Mouse (Mus musculus) liver, embryonic 13.5 days (tissue): ENCODE data around the gene Cog1. TPM values are rescaled to one million over a fixed set of nuclear protein-coding genes. Genes with fewer than 3 reads are reported as not detected.

Experiments
- ATAC-seq: fragments of 200-750 bp; cut with Nextera tagmentation; 2 replicates; pipeline ENCODE4 v1.8.0; 2017; ENCODE audit warnings: low read depth, mild to moderate bottlenecking, moderate number of reproducible peaks, moderate library complexity
- DNase-seq: peaks from one replicate; pipeline ENCODE4 v3.0.0; 2022
- H3K27ac ChIP-seq: fragments of 300-500 bp; sonication (generic); 2 replicates; pipeline ENCODE4 v1.5.1; 2015; ENCODE audit warnings: moderate library complexity, mild to moderate bottlenecking, inconsistent platforms
- H3K27me3 ChIP-seq: fragments of 300-500 bp; sonication (generic); 2 replicates; pipeline ENCODE4 v1.6.1; 2015; ENCODE audit warnings: mild to moderate bottlenecking, inconsistent platforms
- H3K36me3 ChIP-seq: fragments of 300-500 bp; sonication (generic); 2 replicates; pipeline ENCODE4 v1.6.1; 2015; ENCODE audit warnings: mild to moderate bottlenecking, inconsistent platforms
- H3K4me1 ChIP-seq: fragments of 300-500 bp; sonication (generic); replicated peaks from 2 replicates; pipeline ENCODE4 v1.6.1; 2015; ENCODE audit warnings: inconsistent platforms
- H3K4me2 ChIP-seq: fragments of 300-500 bp; sonication (generic); 2 replicates; pipeline ENCODE4 v1.6.1; 2015; ENCODE audit warnings: inconsistent platforms, mild to moderate bottlenecking, moderate library complexity
- H3K4me3 ChIP-seq: fragments of 300-500 bp; sonication (generic); replicated peaks from 2 replicates; pipeline ENCODE4 v1.5.1; 2015; ENCODE audit warnings: mild to moderate bottlenecking, inconsistent platforms
- H3K9ac ChIP-seq: fragments of 300-500 bp; sonication (generic); 2 replicates; pipeline ENCODE4 v1.6.1; 2015; ENCODE audit warnings: mild to moderate bottlenecking, inconsistent platforms
- H3K9me3 ChIP-seq: fragments of 300-500 bp; sonication (generic); replicated peaks from 2 replicates; pipeline ENCODE4 v1.6.1; 2016; ENCODE audit warnings: inconsistent platforms
- WGBS: fragments of 180-500 bp; shearing (Covaris S2); methylation state at CpG from one replicate; pipeline ENCODE4 v1.1.7; 2015; ENCODE audit not compliant: insufficient replicate concordance; 5-methylcytosine and 5-hydroxymethylcytosine counted together
- polyA plus RNA-seq: library from polyadenylated mRNA; unstranded; fragments of >200 nt; fragmentation: Nextera tagmentation; extraction: Ambion mirVana; gene quantifications from 2 replicates; pipeline ENCODE4 v1.2.1, GENCODE M21; 2015

Gene Cog1
- polyA plus RNA-seq, 1 experiment from 2014 or later = 12.3 TPM

DNA sequence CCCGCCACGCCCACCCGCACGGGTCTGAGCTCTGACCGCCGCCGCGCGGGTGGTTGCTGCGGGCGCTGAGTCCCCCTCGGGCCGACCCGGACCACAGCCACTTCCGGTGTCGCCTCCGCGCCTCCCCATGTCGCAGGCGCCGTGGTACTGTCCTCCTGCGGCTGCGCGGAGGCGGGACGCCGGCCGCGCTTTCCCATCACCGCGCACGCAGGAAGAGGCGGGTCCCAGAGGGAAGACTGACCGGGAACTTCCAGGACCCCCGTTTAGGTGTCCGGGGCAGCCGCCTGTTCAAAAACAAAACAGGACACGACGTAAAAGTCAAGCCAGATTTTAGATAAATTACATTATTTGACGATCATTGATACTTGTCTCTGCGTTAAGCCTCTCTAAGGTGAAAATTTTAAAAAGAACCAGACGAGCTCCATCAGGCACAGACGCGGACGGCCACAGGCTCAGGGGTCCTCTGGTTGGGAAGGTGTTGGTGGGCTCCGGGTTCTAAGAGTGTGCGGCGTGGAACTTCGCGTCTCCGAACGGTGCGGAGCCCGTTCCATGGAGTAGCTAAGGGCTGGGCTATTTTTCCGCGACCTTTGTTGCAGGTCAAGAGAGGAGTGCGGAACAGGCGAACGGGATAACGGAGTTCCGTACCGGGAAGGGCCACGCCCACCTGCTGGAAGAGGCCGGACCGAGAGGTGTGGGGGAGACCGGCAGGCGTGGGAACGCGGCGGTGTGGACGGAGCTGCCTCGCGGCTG is 35.2 kb downstream of the Cog1 start, which contains the start of the genes Fam104a and D11Wsu47e:
Gene Fam104a, minus strand, starts transcription at position 199 of the 750 bp plus-strand sequence.
Gene D11Wsu47e, plus strand, starts transcription at position 456 of the 750 bp plus-strand sequence.
- peak; percentile 94 for DNase-seq
- peak; percentile 83 for ATAC-seq
- WGBS = under 1% methylated on average over 73 of the region's 73 CpGs
- Histone ChIP-seq H3K27ac (peak within 1 kb of the TSS; percentile 99), H3K4me2 (peak within 1 kb of the TSS; percentile 89), H3K4me3 (peak within 1 kb of the TSS; percentile 98), H3K9ac (peak within 1 kb of the TSS; percentile 98), H3K27me3 (no peaks in the 10 kb centered on the region), H3K9me3 (no peaks in the 10 kb centered on the region), H3K36me3 (peaks cover 21% of the 10 kb centered on the region), H3K4me1 (peaks cover 62% of the 10 kb centered on the region)

- H3K4me3 ChIP-seq = peak overlapping the region; percentile 98
- no peak for ATAC-seq
- no peak for DNase-seq
- peaks cover 61% of the 10 kb centered on the region for H3K4me1 ChIP-seq
- 33% methylated on average over 25 of the region's 25 CpGs for WGBS
- no peaks in the 10 kb centered on the region for H3K27me3 ChIP-seq
- H3K36me3 ChIP-seq = peaks cover 26% of the 10 kb centered on the region
- peak overlapping the region; percentile 98 for H3K9ac ChIP-seq
- H3K27ac ChIP-seq = peak overlapping the region; percentile 99
- peak overlapping the region; percentile 89 for H3K4me2 ChIP-seq
- no peaks in the 10 kb centered on the region for H3K9me3 ChIP-seq
Observed at GRCm38 (mm10) chr11:113684707-113685426, 35.9 kb downstream of the Cog1 start.

DNA sequence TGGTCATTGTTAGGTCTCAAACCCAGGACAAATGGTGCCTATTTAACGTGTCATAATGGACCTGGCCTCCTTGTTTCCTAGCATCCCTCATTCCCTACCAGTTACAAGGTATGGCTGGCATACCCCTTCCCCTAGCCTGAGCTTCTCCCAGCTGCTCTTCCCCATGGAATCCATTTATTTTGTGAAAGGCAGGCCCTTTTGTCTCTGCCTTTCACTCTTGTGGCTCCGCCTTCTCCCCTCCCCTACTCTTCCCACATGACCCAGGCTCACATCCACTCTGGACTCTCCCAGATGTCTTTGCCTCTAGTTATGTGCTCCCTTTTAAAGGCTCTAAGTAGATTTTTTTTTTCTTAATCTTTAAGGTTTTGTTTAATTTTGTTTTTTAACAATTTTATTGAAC is 38.1 kb downstream of the Cog1 start:
- H3K9ac ChIP-seq = no peak overlapping the region
- peak overlapping the region; percentile 9; the same call in 1 of the 2 replicates for H3K27ac ChIP-seq
- WGBS = 81% methylated on average over 2 of the region's 2 CpGs
- no peaks in the 10 kb centered on the region for H3K27me3 ChIP-seq
- no peak overlapping the region for H3K4me2 ChIP-seq
- H3K9me3 ChIP-seq = no peaks in the 10 kb centered on the region
- no peak overlapping the region for H3K4me3 ChIP-seq
- no peak for DNase-seq
- ATAC-seq = no peak
- H3K4me1 ChIP-seq = peaks cover 53% of the 10 kb centered on the region
- H3K36me3 ChIP-seq = peaks cover 43% of the 10 kb centered on the region

DNA sequence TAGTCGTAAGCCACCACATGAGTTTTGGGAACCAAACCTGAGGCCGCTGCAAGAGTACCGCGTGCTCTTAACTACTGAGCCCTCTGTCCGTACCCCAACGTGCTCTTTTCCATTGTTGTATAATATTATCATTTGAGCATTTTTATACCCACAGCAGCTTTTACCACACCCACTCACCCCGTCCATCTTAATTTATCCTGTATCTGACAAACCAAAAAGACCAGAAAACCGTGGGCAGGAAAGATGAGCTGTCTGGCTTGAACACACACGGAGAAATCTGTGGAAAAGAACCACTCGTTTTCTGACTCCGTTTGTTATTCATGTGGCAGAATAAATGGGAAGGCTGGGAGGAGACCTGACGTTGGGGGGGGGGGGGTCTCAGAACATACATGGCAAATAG is 41.5 kb downstream of the Cog1 start:
- Histone ChIP-seq H3K9ac (no peak overlapping the region), H3K4me3 (no peak overlapping the region), H3K36me3 (peaks cover 77% of the 10 kb centered on the region), H3K4me2 (no peak overlapping the region), H3K27me3 (no peaks in the 10 kb centered on the region), H3K4me1 (peaks cover 38% of the 10 kb centered on the region), H3K9me3 (no peaks in the 10 kb centered on the region), H3K27ac (no peak overlapping the region)
- WGBS = 88% methylated on average over 12 of the region's 12 CpGs
- DNase-seq (no peak), ATAC-seq (no peak)

GRCm38 (mm10) chr11:113691318-113691717 is 42.3 kb downstream of the Cog1 start:
- WGBS = 77% methylated on average over 5 of the region's 5 CpGs
- Histone ChIP-seq H3K27me3 (no peaks in the 10 kb centered on the region), H3K9me3 (no peaks in the 10 kb centered on the region), H3K36me3 (peaks cover 83% of the 10 kb centered on the region), H3K4me1 (peaks cover 32% of the 10 kb centered on the region), H3K4me2 (no peak overlapping the region), H3K4me3 (no peak overlapping the region), H3K27ac (no peak overlapping the region), H3K9ac (no peak overlapping the region)
- no peak for DNase-seq
- ATAC-seq = no peak

DNA sequence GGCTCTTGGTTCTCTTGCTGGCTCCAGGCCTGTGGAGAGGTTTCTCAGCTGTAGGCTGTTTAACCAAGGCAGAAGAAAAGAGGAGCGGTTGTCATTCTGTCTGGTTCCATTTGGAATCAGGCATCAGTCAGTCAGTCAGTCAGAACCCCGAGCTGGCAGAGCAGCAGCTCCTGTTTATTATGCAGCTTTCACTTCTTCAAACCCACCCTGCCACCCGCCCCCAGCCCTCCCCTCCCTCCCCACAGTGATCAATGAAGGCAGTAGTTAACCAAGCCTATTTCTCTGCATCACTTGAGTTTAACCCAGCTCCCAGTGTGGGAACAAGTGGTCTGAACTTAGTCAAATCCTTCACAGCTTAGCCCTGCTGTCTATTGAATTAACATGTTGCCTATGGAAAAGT is 42.9 kb downstream of the Cog1 start:
- no peaks in the 10 kb centered on the region for H3K9me3 ChIP-seq
- no peak overlapping the region for H3K9ac ChIP-seq
- WGBS = 66% methylated on average over 3 of the region's 3 CpGs
- no peak overlapping the region for H3K4me2 ChIP-seq
- peaks cover 27% of the 10 kb centered on the region for H3K4me1 ChIP-seq
- H3K27me3 ChIP-seq = no peaks in the 10 kb centered on the region
- no peak overlapping the region for H3K4me3 ChIP-seq
- DNase-seq (no peak), ATAC-seq (no peak)
- H3K36me3 ChIP-seq = peaks cover 85% of the 10 kb centered on the region
- H3K27ac ChIP-seq = no peak overlapping the region

DNA sequence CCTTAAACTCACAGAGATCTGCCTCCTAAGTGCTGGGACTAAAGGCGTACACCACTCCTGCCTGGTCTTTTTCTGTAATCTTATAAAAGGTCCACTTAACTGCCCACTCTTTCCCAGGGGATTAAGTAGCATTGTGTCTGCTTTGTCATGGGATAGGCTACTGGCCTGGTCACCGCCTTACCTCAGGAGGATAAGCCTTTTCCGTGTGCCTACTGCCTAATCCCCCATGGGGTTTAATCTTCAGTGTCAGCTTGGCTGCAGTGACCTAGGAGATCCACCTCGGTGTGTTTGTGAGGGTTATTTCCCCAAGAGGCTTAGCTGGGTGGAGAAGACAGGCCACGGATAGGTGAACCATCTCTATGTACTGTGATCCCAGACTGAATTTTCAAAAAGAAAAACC is 48.6 kb downstream of the Cog1 start:
- H3K4me2 ChIP-seq = no peak overlapping the region
- WGBS = 72% methylated on average over 5 of the region's 5 CpGs
- 0 out of 2 replicates have a peak, but pooled peaks cover 4% of the 10 kb centered on the region for H3K4me1 ChIP-seq
- H3K9ac ChIP-seq = no peak overlapping the region
- H3K27me3 ChIP-seq = no peaks in the 10 kb centered on the region
- H3K4me3 ChIP-seq = no peak overlapping the region
- H3K27ac ChIP-seq = no peak overlapping the region
- H3K36me3 ChIP-seq = peaks cover 40% of the 10 kb centered on the region
- DNase-seq (no peak), ATAC-seq (peak; percentile 3; the same call in 1 of the 2 replicates)
- H3K9me3 ChIP-seq = no peaks in the 10 kb centered on the region

DNA sequence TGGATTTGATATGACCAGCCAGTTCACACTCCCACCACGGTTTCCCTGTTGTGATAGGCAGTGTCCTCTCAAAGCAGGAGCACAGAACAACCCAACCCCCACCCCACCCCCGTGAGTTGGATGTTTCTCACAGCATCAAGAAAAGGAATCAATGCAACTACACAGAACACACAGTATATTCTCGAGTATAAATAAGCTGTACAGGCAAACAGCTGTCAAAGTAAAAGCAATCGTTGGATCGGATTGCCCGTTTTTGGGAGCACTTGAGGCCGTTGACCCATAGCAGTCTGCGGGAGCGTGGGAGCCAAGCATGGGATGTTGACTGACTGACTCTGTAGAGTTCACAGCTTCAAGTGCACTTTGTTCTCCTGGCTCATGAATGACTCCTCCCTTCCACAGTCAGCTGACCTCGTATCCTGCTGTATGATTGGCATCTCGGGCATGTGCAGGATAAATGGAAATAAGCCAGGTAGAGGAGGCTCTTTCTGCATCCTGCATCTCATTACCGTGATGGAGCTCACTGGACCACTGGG is 49.1 kb downstream of the Cog1 start:
- no peak overlapping the region for H3K9ac ChIP-seq
- ATAC-seq (peak; percentile 37; the same call in 1 of the 2 replicates), DNase-seq (no peak)
- no peaks in the 10 kb centered on the region for H3K9me3 ChIP-seq
- no peak overlapping the region for H3K4me2 ChIP-seq
- no peak overlapping the region for H3K4me3 ChIP-seq
- H3K27ac ChIP-seq = no peak overlapping the region
- peaks cover 35% of the 10 kb centered on the region for H3K36me3 ChIP-seq
- 0 out of 2 replicates have a peak, but pooled peaks cover 4% of the 10 kb centered on the region for H3K4me1 ChIP-seq
- H3K27me3 ChIP-seq = no peaks in the 10 kb centered on the region
- 74% methylated on average over 12 of the region's 12 CpGs for WGBS

GRCm38 (mm10) chr11:113699643-113700042 is 50.7 kb downstream of the Cog1 start:
- Histone ChIP-seq H3K4me3 (no peak overlapping the region), H3K27ac (no peak overlapping the region), H3K36me3 (peaks cover 20% of the 10 kb centered on the region), H3K9me3 (no peaks in the 10 kb centered on the region), H3K4me2 (no peak overlapping the region), H3K4me1 (0 out of 2 replicates have a peak, but pooled peaks cover 4% of the 10 kb centered on the region), H3K27me3 (no peaks in the 10 kb centered on the region), H3K9ac (no peak overlapping the region)
- WGBS = 76% methylated on average over 7 of the region's 7 CpGs
- ATAC-seq (no peak), DNase-seq (no peak)

GRCm38 (mm10) chr11:113703758-113704157 is 54.8 kb downstream of the Cog1 start:
- H3K4me1 ChIP-seq = no peaks in the 10 kb centered on the region
- H3K27ac ChIP-seq = no peak overlapping the region
- H3K36me3 ChIP-seq = no peaks in the 10 kb centered on the region
- H3K4me2 ChIP-seq = no peak overlapping the region
- peak; percentile 29; the same call in 1 of the 2 replicates for ATAC-seq
- no peaks in the 10 kb centered on the region for H3K9me3 ChIP-seq
- H3K27me3 ChIP-seq = peaks cover 6% of the 10 kb centered on the region
- no peak overlapping the region for H3K9ac ChIP-seq
- DNase-seq = peak; percentile 58
- WGBS = 39% methylated on average over 5 of the region's 5 CpGs
- no peak overlapping the region for H3K4me3 ChIP-seq

DNA sequence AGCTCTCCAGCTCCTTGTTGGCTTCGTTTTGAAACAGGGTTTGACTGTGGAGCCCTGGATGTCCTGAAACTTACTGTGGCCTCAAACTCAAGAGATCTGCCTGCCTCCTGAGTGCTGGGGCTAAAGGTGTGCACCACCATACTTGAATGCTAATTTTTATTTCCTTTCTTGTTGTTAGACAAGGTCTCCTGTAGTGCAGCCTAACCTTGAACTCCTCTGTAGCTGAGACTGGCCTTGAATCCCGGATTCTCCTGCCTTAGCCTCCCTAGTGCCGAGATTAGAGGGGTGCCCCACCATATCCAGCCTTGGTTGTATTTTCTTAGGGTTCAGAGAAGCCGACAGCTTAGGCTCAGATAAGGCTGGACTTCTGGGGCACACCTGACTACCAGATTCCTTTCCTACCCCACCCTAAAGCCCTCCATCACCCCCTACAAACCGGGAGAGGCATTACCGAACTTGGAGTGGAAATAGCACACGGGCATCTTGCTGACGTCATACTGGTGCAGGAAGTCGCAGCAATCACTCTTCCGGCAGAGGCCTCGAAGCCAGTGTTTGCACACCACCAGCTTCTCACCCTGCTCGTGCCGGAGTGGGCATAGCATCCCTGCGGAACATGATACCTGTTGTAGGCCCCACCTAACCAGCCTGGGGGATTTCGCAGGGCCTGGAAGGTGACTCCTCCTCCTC is 57.1 kb downstream of the Cog1 start:
- Histone ChIP-seq H3K27ac (no peak overlapping the region), H3K36me3 (no peaks in the 10 kb centered on the region), H3K9ac (no peak overlapping the region), H3K9me3 (no peaks in the 10 kb centered on the region), H3K4me1 (peaks cover 3% of the 10 kb centered on the region), H3K27me3 (peaks cover 26% of the 10 kb centered on the region), H3K4me3 (no peak overlapping the region), H3K4me2 (no peak overlapping the region)
- 70% methylated on average over 15 of the region's 15 CpGs for WGBS
- DNase-seq (no peak), ATAC-seq (no peak)
